Mouse (Mus musculus) cerebellum, adult 18-20 months (tissue): ENCODE results near the gene Cisd3.
"Not testable (repeated sequence)": the region's sequence is repeated elsewhere in the genome, so short reads cannot be mapped to it uniquely, and the experiment has no call there.

Experiments used
- DNase-seq, 2 experiments: peaks; one replicate each; pipeline ENCODE4 v3.0.0; 2021

Gene Cisd3

DNA sequence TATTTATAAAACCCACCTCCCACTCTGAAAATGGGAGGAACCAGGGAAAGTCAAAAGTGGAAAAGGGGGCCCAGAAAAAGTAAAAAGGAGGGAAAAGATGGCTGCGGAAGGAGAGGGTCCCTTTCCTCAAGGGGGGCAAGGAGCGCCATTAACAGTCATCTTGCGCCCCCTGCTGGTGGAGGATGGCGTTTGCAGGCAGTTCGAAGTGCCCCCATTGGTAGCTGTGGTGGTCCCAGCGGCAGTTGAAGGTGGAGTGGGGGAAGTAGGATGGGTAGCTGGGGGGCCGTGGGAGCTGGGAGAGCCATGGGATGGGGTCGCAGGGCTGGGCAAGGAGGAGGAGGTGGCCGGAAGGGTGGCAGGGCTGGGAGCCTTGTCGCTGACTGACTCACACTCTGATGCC is 4.2 kb downstream of the Cisd3 start:
- DNase-seq = peak; percentile 48 to 71

DNA sequence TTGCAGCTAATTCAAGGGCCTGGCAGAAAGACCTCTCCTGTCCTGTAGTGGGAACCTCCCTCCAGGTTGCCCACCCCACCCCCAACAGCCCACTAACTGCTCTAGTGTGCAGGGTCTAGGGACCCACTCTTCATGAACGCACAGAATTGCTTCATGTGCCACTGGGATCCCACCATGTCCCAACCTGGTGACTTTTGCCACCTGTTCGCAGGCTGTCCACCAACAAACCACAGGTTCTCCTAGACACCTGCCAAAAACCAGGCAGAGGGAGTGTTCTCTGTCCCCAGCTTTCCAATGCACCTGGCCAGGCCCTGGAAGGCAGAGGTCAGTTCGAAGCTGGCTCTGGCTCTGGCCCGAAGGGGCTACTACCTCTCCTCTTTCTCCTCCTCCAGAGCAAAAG is 8.8 kb downstream of the Cisd3 start:
- no peak for DNase-seq

DNA sequence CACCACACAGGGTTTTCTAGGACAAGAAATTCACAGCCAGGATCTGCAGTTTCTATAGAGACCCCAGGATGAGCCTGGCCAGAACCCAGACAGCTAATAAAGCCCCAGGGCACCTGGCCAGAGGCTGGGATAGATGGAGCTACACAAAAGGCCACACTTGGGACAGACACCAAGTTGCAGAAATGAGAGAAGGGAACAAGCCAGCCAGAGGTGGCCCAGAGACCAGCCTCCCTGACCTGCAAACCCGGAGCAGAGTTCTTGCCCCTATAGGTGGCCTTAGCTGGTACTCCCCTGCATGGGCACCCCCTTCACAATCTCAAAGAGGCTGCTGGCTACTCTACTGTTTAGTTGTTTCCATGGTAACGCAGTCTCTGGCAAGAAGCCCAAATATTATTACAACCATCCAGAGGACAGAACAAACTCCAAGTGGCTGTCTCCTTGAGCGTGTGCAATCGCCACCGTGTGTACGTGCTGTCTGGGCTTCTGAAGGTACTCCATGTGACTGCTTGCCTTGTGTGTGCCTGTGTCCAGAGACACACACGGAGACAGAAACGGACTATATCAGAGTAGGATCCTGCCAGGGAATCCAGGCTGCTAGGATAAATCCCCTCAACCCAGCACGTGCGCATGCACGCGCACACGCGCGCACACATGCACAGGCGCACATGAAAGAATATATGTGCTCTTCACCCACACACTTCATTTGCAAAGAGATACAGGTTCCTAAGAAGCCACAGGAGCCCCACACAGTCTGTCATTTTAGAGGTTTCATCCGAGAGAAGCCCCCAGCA is 9.5 kb downstream of the Cisd3 start:
- DNase-seq = peak in 1 of 2 experiments; percentile 40

DNA sequence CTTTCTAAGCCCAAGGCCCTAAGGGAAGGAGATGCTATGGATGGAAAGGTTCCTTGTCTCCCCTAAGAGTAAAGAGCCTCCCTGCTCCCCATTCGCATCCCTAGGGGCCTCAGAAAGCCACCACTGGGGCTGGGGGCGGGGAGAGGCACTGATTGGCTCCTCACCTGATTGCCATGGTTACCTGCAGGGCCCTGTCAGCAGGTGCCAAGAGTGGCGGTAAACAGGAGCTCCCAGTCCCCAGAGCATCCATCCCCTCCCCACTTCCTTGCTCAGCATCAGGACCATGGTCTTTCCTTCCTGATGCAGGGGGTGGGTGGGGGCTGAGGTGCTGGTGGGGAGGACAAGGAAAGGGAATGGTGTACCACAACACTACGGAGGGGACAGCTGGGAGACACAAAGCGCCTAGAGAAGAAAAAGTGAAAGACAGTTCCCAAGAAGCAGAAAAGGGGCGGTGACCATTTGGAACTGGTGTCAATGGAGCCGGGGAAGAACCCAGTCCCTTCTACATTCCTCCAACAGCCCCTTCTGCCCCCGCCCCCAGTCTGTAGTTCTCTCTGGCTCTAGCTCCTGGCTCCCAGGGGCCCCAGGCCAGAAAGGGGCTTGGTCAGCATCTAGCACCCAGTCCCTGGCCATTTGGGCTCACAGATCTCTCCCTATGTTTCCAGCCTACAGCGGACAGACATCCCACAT is 10.2 kb downstream of the Cisd3 start:
- DNase-seq = no peak

DNA sequence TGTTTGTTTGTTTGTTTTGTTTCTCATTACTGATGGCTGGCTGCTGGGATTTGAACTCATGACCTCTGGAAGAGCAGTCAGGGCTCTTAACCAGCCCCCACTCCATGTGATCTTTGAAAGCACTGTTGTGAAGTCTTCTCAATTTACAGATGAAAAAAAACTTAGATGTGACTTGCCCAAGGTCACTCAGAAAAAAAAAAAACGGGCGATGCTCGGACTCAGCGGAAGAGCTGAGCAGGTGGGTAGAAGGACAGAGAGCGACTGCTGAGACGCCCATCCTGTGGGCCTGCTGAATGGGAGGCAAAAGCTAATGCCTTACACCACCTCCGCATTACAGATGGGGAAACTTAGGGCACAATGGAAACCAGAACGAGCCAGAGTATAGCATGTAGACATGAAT is 11.0 kb downstream of the Cisd3 start:
- no peak for DNase-seq

DNA sequence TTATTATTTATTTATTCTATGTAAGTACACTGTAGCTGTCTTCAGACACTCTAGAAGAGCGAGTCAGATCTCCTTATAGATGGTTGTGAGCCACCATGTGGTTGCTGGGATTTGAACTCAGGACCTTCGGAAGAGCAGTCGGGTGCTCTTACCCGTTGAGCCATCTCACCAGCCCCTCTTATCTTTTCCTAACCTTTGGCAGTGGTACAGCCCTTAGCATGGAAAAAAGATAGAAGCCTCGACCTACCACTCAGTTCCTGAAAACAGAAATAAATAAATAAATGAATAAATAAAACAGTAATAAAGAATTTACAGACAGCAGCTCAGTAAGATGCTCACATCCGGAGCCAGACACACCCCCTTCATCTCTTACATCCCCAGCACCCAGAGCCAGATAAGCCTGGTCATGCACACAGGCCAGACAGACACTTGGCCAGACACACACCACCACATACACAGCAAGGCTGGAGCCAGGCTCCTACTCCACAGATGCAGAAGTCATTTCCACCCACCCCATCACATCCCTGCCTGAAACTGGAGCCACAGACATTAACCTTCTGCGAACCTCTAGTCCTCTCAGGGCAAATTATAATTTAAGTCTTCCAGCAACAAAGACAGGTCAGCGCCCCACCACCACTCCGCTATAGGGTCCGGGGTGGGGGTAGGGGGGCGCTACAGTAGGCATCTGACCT is 11.7 kb downstream of the Cisd3 start:
- no peak for DNase-seq

DNA sequence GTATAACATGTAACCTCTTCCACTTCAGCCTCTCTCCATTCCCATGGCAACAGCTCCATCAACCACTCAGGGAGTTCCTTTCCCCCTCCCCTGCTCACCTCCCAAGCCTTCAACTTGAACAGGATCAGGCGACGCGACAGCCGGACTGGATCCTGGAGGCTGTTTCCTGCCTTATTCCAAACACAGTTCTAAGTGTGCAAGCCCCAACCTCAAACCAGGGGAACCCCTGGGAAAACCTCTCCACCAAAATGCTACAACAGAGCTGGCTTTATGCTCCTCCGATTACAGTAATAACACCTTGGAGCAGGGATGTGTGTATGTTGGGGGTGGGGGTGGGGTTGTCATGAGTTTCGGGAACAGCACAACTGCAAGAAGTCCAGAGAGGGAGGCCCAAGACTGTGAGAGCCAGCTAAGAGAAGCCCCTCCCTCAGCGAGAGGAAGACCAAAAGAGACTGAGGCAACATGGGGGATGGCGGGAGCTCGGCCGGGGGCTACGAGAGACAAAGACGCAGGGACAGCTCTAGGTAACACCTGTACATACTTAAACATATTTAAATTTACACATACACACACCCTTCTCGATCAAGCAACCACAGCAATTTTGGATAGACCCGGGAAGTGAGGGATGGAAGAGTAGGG is 12.4 kb downstream of the Cisd3 start:
- DNase-seq = no peak

GRCm38 (mm10) chr11:97698741-97699611 is 13.3 kb downstream of the Cisd3 start:
- DNase-seq = peak; percentile 71 to 76

DNA sequence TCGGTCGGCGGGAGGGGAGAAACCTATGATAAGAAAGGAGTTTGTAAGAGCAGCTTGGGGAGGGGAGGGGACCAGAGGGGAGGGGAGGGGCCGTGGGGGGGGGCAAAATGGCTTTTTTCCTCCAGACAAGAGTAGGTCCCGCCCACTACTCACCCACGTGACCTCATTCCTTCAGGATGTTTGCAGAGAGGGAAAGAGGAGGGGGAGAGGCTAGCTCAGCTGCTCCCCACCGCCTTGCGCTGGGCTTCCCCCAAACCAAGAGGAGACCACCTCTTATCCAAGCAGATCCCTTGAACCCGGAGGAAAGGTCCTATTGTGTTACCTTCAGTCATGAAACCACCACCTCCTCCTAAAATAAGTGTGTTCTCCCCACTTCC is 14.0 kb downstream of the Cisd3 start:
- DNase-seq = peak; percentile 82 to 92

DNA sequence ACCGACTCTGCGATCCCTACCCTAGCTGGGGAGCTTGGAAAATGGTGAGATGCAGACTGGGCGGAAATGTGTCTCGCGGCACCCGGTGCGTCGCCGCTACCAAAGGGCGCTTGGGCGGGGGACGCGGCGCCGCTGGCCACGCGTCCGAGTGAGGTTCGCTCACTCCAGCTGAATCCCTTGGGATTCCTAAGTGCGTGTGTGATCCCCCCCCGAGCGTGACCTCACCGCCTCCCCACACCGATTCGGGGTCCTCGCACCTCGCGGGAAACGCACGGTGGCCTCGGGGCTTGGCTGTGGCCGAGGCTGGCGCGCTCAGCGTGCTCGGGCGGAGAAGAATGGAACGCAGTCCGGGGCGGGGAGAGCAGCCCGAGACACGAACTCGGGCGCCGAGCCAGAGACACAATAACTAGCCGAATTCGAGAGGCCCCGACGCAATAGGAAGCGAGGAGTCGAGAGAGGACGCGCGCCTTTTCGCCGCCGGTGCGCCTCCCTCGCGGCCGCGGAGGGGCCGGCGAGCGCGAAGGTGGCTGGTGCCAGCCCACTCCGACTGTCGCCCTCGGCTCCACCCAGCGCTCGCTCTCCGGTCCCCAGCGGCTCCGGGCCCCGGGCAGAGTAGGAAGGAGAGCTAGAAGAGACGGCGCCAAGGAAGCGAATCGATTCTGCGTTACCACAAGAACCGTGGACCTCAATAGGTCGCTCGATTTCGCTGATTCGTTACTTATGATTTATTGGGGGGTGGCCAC is 14.5 kb downstream of the Cisd3 start, which contains the start of gene Pcgf2:
Pcgf2 (minus strand) TSS at position 495 of the 743 bp plus-strand sequence.
- peak; percentile 81 to 87 for DNase-seq

- DNase-seq = peak in 1 of 2 experiments; percentile 57
Measured at GRCm38 (mm10) chr11:97700746-97701580, 15.3 kb downstream of the Cisd3 start.

DNA sequence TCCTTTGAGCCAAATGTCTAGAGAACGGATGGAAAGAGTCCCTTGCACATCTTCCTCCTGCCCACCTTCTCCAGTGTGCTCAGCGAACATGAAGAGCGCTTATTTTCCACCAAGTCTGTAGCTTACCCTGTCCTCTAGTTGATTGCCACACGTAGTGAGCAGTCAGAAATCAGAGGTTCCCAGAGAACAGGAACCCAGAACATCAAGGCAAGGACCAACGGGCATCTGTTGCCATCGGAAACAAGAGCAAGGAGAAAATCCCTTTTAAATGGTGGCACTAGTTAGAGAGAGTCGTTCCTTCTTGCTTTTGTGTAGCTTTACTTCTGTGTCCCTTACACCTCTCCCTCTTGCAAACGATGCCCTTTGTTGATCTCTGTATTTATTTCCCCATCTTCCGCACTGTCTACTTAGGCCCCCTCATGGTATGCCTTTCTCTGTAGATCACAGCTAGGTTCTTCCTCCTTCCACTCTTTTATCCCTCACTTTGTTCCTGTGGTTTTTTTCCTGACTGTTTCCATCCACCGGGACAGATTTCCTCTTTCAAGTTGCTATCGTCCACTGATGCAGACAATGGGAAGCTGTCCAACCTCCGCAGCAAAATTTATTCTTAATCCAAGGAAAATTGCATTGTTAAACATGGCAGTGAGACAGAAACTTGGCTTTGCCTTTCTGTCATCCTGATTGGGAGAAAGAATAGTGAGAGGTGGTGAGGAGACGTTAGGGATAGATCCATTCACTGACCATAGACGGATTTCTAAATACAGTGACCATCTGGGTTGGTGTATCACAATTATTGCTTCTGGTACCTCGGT is 16.2 kb downstream of the Cisd3 start:
- no peak for DNase-seq

DNA sequence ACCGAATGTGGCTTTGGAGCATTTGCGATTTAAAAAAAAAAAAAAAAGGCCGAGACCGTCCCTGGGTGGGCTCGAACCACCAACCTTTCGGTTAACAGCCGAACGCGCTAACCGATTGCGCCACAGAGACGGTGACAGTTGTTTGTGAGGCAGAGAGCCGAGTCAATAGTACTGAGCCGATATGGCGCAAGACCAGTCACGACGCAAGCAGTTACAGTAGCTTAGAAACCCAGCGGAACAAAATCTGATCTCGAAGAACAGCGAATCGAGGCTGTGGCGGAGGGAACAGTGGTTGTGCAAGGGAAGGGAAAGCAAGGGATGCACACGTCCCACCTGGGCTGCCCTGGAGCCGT is 16.7 kb downstream of the Cisd3 start:
- peak; percentile 77 to 88 for DNase-seq

GRCm38 (mm10) chr11:97703039-97703826 is 17.6 kb downstream of the Cisd3 start, which contains the start of gene Psmb3:
TSS of gene Psmb3 (plus strand) at chr11:97703399.
- peak; percentile 98 to 100 for DNase-seq

DNA sequence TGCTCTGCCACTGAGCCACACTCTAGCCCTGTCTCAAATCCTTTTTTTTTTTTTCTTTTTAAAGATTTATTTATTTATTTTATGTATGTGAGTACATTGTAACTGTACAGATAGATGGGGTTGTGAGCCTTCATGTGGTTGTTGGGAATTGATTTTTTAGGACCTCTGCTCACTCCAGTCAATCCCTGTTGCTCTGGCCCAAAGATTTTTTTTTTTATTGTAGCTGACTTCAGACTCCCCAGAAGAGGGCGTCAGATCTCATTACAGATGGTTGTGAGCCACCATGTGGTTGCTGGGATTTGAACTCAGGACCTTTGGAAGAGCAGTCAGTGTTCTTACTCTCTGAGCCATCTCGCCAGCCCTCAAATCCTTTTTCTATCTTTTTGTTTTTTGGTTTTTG is 24.4 kb downstream of the Cisd3 start:
- DNase-seq = not testable (repeated sequence)

DNA sequence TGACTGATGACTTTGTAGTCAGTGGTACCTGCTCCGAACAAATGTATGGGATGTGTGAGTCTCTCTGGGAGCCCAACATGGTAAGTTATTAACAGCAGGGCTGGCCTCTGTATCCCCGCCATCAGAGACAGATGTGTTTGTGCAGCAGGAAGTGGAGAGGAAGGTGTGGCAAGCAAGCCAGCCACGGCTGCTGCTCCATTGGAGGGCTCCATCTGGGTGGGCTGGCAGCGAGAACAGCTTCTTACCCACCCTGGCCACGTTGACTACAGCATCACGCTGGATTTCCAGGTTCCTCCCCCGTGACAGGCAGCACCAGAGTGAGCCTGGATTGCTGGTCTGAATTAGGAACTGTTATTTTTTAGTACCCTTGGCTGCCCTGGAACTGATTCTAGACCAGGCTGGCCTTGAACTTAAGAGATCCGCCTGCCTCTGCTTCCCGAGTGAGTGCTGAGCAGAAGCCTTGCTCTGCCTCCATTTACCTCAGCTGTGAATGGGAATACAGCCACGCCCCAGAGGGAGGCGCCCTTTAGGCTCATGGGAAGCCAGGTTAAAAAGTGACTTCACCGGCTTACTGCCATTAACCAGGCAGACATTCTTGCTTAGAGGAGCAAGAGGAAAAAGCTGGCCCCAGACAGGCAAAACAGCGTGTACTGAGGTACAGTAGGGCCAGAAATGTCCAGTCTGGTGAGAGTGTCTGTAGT is 25.7 kb downstream of the Cisd3 start:
- no peak for DNase-seq

- DNase-seq = no peak
Measured at GRCm38 (mm10) chr11:97712286-97712685, 26.7 kb downstream of the Cisd3 start.

DNA sequence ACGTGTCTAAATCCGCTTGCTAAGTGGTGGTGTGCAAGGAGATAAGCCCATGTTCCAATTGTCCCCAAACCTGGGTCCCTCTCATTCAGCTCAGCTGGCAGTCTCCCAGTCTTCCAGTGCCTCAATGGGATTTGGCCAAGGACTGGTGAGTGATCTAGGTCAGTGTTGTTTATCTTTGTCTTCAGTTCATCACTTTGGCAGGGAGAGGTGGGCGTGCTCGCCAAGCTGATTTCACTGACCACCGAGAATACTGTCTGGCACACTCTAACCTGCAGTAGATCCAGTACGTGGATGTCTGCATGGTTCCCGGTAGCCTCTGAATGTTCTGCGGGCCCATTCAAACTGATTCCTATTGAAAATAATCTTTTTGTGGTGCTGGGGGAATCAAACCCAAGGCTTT is 28.3 kb downstream of the Cisd3 start:
- DNase-seq = peak; percentile 58 to 64
